Mouse (Mus musculus) cortical plate, adult 2 months (tissue): Measurements from ENCODE around the gene Coro7. TPM values are rescaled to one million over a fixed set of nuclear protein-coding genes. Genes with fewer than 3 reads are reported as not detected.
"Not testable (repeated sequence)": the region's sequence is repeated elsewhere in the genome, so short reads cannot be mapped to it uniquely, and the experiment has no call there.

Source experiments
- H3K27ac ChIP-seq: fragments of 200-500 bp; 2 replicates; pipeline ENCODE4 v1.5.1; 2012; ENCODE audit warnings: low read length, control low read depth, inconsistent platforms; ENCODE audit not compliant: insufficient read depth
- H3K4me1 ChIP-seq: fragments of 200-500 bp; 2 replicates; pipeline ENCODE4 v1.6.1; 2011; ENCODE audit warnings: low read length; ENCODE audit not compliant: control insufficient read depth, insufficient read depth
- H3K4me3 ChIP-seq: fragments of 200-500 bp; 2 replicates; pipeline ENCODE4 v1.5.1; 2011; ENCODE audit warnings: mild to moderate bottlenecking, low read length, control low read depth; ENCODE audit not compliant: insufficient read depth
- CTCF ChIP-seq: fragments of 200-500 bp; IDR thresholded peaks from 2 replicates; pipeline ENCODE4 v1.5.1; 2011; ENCODE audit warnings: mild to moderate bottlenecking, control low read depth, low read length; ENCODE audit not compliant: insufficient read depth; ENCODE audit errors: extremely low read depth
- POLR2A ChIP-seq: fragments of 200-500 bp; IDR thresholded peaks from 2 replicates; pipeline ENCODE4 v1.6.1; 2011; ENCODE audit warnings: mild to moderate bottlenecking, low read length, control low read depth; ENCODE audit not compliant: insufficient read depth; ENCODE audit errors: extremely low read depth
- polyA plus RNA-seq: library from polyadenylated mRNA; depleted of rRNA; stranded (reverse); fragments of >200 nt; gene quantifications from 2 replicates; pipeline ENCODE4 v1.2.3, GENCODE M21; 2012

Gene Coro7
- polyA plus RNA-seq, 1 experiment, result 103 TPM

DNA sequence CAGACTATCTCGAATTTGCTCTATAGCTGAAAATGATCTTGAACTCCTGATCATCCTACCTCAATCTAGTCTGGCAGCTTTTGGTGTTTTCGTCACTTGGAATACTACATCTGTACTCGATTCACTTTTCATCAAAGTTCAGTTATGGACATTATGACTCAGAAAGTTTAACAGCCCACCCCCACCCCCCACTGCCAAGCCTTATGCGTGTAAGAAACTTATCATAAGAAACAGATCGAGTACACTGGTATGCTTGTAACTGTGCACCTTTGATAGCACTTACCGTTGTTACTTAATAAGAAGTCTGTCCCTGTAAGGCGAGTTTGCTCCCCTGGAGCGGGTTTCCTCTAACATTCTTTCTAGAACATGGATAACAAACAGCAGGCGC lies 3.6 kb upstream of the Coro7 start:
- peaks cover 3% of the 10 kb centered on the region; the same call in 1 of the 2 replicates for H3K4me1 ChIP-seq
- no peak for TF ChIP-seq CTCF
- no peak for TF ChIP-seq POLR2A
- peak overlapping the region; percentile 67 for H3K27ac ChIP-seq
- peak overlapping the region; percentile 47 for H3K4me3 ChIP-seq

GRCm38 (mm10) chr16:4682628-4683179 lies 3.1 kb upstream of the Coro7 start:
- Histone ChIP-seq H3K4me3 (no peak overlapping the region; the same call in 1 of the 2 replicates), H3K4me1 (peaks cover 3% of the 10 kb centered on the region; the same call in 1 of the 2 replicates), H3K27ac (peak overlapping the region; percentile 67; the same call in 1 of the 2 replicates)
- TF ChIP-seq CTCF, result no peak
- TF ChIP-seq POLR2A, result no peak

DNA sequence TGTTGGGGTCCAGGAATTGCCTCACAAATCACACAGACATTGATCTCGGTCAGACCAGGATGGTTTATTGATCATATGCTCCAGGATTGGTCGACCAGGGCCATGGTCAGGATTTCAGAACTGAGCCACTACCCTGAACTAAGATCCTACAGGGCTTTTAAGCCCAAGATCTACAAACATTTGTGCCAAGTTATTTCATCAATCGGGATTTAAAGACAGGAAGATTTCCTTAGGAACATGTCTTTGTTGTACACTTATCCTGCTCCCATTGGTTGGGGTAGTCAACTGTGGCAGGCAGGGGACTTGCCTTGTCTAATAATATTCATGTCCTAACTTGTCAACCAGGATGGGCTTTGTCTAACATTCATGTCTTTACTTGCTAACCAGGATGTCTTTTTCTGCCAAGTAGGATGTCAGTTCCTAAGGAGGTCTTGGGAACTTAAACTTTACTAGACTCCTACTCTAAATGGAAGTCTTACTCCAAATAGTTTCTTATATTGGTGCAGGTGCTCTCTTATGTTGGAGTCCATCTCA lies 1.4 kb upstream of the Coro7 start:
- not testable (repeated sequence) for H3K27ac ChIP-seq, H3K4me3 ChIP-seq, H3K4me1 ChIP-seq

- TF ChIP-seq CTCF (no peak), POLR2A (no peak)
- no peak overlapping the region for H3K27ac ChIP-seq
- H3K4me3 ChIP-seq, result peak overlapping the region; percentile 79; the same call in 1 of the 2 replicates
- 0 out of 2 replicates have a peak, but pooled peaks cover 2% of the 10 kb centered on the region for H3K4me1 ChIP-seq
Observed at GRCm38 (mm10) chr16:4678080-4678479, 1.5 kb downstream of the Coro7 start.

GRCm38 (mm10) chr16:4676836-4677235 lies 2.7 kb downstream of the Coro7 start:
- Histone ChIP-seq H3K27ac (no peak overlapping the region), H3K4me3 (no peak overlapping the region), H3K4me1 (0 out of 2 replicates have a peak, but pooled peaks cover 2% of the 10 kb centered on the region)
- no peak for TF ChIP-seq CTCF
- no peak for TF ChIP-seq POLR2A

DNA sequence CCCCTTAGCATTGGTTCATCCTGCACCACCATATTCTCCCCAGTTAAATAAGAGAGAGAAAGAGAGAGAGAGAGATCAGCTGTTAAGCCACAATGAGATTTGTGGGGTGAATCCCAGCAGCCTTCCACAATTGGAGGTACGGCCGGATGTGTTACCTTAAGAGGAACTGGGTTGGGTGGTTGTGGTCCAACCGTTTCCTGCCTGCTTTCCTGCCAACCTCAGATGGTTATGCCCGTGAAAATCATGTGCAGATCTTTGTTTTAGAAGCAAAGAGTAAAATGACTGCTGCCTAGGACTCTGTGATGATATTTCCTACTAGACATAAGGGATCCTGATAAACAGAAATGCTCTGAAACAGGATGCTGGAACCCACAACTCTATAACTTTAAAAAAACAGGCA lies 5.5 kb downstream of the Coro7 start:
- Histone ChIP-seq H3K4me1 (0 out of 2 replicates have a peak, but pooled peaks cover 2% of the 10 kb centered on the region), H3K27ac (no peak overlapping the region), H3K4me3 (no peak overlapping the region)
- no peak for TF ChIP-seq POLR2A
- TF ChIP-seq CTCF, result no peak

GRCm38 (mm10) chr16:4670317-4670716 lies 9.3 kb downstream of the Coro7 start:
- Histone ChIP-seq H3K4me3 (no peak overlapping the region), H3K27ac (no peak overlapping the region), H3K4me1 (no peaks in the 10 kb centered on the region)
- TF ChIP-seq POLR2A (no peak), CTCF (no peak)

GRCm38 (mm10) chr16:4667190-4667808 lies 12.3 kb downstream of the Coro7 start:
- Histone ChIP-seq H3K4me3 (no peak overlapping the region), H3K27ac (no peak overlapping the region), H3K4me1 (no peaks in the 10 kb centered on the region)
- TF ChIP-seq CTCF (peak; percentile 97), POLR2A (no peak)

DNA sequence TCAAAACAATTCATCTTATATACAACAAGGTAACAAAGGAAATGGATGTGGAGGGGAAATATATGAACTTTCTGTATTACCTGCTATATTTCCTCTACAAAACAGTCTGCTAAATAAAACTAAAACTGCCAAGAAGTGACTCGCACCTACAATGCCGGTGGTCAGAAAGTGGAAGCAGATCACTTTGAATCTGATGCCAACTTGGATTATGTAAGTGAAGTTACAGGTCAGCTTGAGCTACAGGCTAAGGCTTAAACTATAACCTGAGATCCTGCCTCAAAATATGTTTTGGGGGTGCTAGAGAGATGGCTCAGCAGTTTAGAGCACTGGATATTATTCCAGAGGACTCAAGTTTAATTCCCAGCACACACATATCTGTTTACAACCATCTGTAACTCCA lies 13.9 kb downstream of the Coro7 start:
- no peak overlapping the region for H3K27ac ChIP-seq
- TF ChIP-seq POLR2A (no peak), CTCF (no peak)
- no peaks in the 10 kb centered on the region for H3K4me1 ChIP-seq
- H3K4me3 ChIP-seq, result no peak overlapping the region

DNA sequence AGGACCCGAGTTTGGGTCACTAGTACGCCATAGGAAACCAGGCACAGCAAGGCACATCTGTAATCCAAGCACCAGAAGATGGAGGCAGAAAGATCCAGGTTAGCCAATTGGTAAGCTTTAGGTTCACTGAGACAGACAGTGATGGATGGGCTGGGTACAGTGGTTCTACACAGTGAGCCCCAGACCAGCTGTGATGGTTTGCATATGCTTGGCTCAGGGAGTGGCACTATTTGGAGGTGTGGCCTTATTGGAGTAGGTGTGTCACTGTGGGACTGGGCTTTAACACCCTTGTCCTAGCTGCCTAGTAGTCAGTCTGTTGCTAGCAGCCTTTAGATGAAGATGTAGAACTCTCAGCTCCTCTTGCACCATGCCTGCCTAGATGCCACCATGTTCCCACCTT lies 15.8 kb downstream of the Coro7 start:
- Histone ChIP-seq H3K4me1 (0 out of 2 replicates have a peak, but pooled peaks cover 2% of the 10 kb centered on the region), H3K4me3 (no peak overlapping the region), H3K27ac (no peak overlapping the region)
- TF ChIP-seq CTCF (no peak), POLR2A (no peak)
